Mouse (Mus musculus) liver, postnatal 0 days (tissue): Measurements from ENCODE around the gene Slc12a9. TPM values are rescaled to one million over a fixed set of nuclear protein-coding genes. Genes with fewer than 3 reads are reported as not detected.
A peak's percentile ranks its signal among the peaks of the same experiment; 100 is the strongest.

ENCODE experiments used
- ATAC-seq: fragments of 200-750 bp; cut with Nextera tagmentation; 2 replicates; pipeline ENCODE4 v1.8.0; 2017; ENCODE audit warnings: mild to moderate bottlenecking, moderate library complexity
- DNase-seq: peaks from one replicate; pipeline ENCODE4 v3.0.0-alpha.2; 2016
- H3K27ac ChIP-seq: fragments of 300-500 bp; sonication (generic); 2 replicates; pipeline ENCODE4 v1.5.1; 2014; ENCODE audit warnings: antibody characterized with exemption, moderate library complexity, mild to moderate bottlenecking, low read depth
- H3K27me3 ChIP-seq: fragments of 300-500 bp; sonication (generic); 2 replicates; pipeline ENCODE4 v1.6.1; 2014; ENCODE audit warnings: low read length, control low read depth, mixed read lengths; ENCODE audit not compliant: insufficient read depth
- H3K36me3 ChIP-seq: fragments of 300-500 bp; sonication (generic); replicated peaks from 2 replicates; pipeline ENCODE4 v1.6.1; 2014; ENCODE audit warnings: mild to moderate bottlenecking, control low read depth, low read length, moderate library complexity, mixed read lengths; ENCODE audit not compliant: insufficient read depth
- H3K4me1 ChIP-seq: fragments of 300-500 bp; sonication (generic); 2 replicates; pipeline ENCODE4 v1.6.1; 2014; ENCODE audit warnings: antibody characterized with exemption, mild to moderate bottlenecking, control low read depth; ENCODE audit not compliant: insufficient read depth
- H3K4me2 ChIP-seq: fragments of 300-500 bp; sonication (generic); 2 replicates; pipeline ENCODE4 v1.6.1; 2014; ENCODE audit warnings: low read depth, mild to moderate bottlenecking, low read length, moderate library complexity, mixed read lengths
- H3K4me3 ChIP-seq: fragments of 300-500 bp; sonication (generic); 2 replicates; pipeline ENCODE4 v1.5.1; 2014; ENCODE audit warnings: low read depth, low read length
- H3K9ac ChIP-seq: fragments of 300-500 bp; sonication (generic); replicated peaks from 2 replicates; pipeline ENCODE4 v1.6.1; 2014; ENCODE audit warnings: mild to moderate bottlenecking, moderate library complexity
- H3K9me3 ChIP-seq: fragments of 300-500 bp; sonication (generic); 2 replicates; pipeline ENCODE4 v1.6.1; 2016; ENCODE audit warnings: mild to moderate bottlenecking, control low read depth, low read length, mixed read lengths
- CTCF ChIP-seq: sonication (generic); IDR thresholded peaks from 2 replicates; pipeline ENCODE4 v1.5.1; 2016; ENCODE audit warnings: antibody characterized with exemption, low read depth
- EP300 ChIP-seq: IDR thresholded peaks from 2 replicates; pipeline ENCODE4 v1.6.1; 2016; ENCODE audit warnings: antibody characterized with exemption, low read depth, mild to moderate bottlenecking
- WGBS: fragments of 180-500 bp; shearing (Covaris S2); extraction: QIAGEN DNeasy Blood & Tissue Kit; methylation state at CpG from one replicate; pipeline ENCODE4 v1.1.7; 2014; ENCODE audit not compliant: insufficient replicate concordance; 5-methylcytosine and 5-hydroxymethylcytosine counted together
- polyA plus RNA-seq: library from polyadenylated mRNA; unstranded; fragments of >200 nt; fragmentation: Nextera tagmentation; extraction: Ambion mirVana; gene quantifications from 2 replicates; pipeline ENCODE4 v1.2.1, GENCODE M21; 2015

Gene Slc12a9
- polyA plus RNA-seq, 1 experiment from 2014 or later = 3.2 TPM

DNA sequence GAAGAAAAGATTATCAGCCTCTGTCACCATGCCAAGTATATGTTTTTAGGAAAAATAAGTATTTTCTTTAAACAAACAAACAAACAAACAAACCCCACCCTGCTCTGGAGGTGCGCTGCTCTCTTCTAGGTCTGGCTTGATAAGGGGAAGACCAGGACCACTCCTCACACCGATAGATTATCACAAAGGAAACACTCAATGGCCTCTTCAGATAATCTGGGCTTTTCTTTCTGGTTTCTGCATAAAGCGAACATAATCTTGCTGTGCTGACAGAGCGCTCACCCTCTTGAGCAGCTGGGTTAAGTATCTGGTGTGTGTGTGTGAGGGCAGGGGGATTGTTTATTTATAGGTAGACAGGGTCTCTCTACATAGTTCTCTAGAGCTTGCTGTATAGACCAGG, 29.8 kb downstream of the Slc12a9 start:
- peaks cover 24% of the 10 kb centered on the region for H3K4me1 ChIP-seq
- H3K36me3 ChIP-seq = peaks cover 65% of the 10 kb centered on the region
- no peak overlapping the region for H3K27ac ChIP-seq
- 46% methylated on average over 4 of the region's 4 CpGs for WGBS
- H3K27me3 ChIP-seq = no peaks in the 10 kb centered on the region
- no peak for TF ChIP-seq EP300
- no peak for TF ChIP-seq CTCF
- H3K9ac ChIP-seq = no peak overlapping the region
- ATAC-seq (no peak), DNase-seq (no peak)
- H3K9me3 ChIP-seq = no peaks in the 10 kb centered on the region
- H3K4me3 ChIP-seq = no peak overlapping the region
- no peak overlapping the region for H3K4me2 ChIP-seq

- ATAC-seq = peak; percentile 29; the same call in 1 of the 2 replicates
- H3K27ac ChIP-seq = no peak overlapping the region
- no peak overlapping the region for H3K4me3 ChIP-seq
- TF ChIP-seq CTCF (no peak), EP300 (no peak)
- no peak overlapping the region for H3K4me2 ChIP-seq
- peaks cover 17% of the 10 kb centered on the region for H3K4me1 ChIP-seq
- peak; percentile 51 for DNase-seq
- H3K9me3 ChIP-seq = no peaks in the 10 kb centered on the region
- no peak overlapping the region for H3K9ac ChIP-seq
- peaks cover 89% of the 10 kb centered on the region for H3K36me3 ChIP-seq
- WGBS = 77% methylated on average over 16 of the region's 21 CpGs
- H3K27me3 ChIP-seq = no peaks in the 10 kb centered on the region
These were observed 32.1 kb downstream of the Slc12a9 start for GRCm38 (mm10) chr5:137301253-137301652.

DNA sequence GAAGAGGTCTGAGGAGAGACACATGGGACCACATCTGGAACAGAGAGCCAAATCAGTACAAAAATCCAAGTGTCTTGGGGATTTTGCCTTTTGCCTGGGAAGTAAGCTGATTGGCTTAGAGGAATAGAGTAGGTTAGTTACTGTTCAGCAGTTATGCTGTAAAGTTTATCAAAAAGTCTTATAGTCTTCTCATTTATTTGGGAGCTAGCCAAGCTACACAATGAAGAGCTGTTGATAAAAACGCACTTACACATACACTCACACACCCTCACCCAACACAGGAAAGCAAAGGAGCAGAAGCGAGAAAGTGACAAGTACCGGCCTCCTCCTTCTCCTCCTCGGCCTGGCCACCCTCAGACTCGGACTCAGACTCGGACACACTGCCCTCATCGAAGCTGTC, 34.2 kb downstream of the Slc12a9 start:
- H3K4me3 ChIP-seq = no peak overlapping the region
- DNase-seq (no peak), ATAC-seq (no peak)
- no peak overlapping the region for H3K9ac ChIP-seq
- peaks cover 7% of the 10 kb centered on the region for H3K4me1 ChIP-seq
- H3K4me2 ChIP-seq = no peak overlapping the region
- H3K27me3 ChIP-seq = no peaks in the 10 kb centered on the region
- no peaks in the 10 kb centered on the region for H3K9me3 ChIP-seq
- H3K27ac ChIP-seq = no peak overlapping the region
- WGBS = 68% methylated on average over 7 of the region's 7 CpGs
- no peak for TF ChIP-seq CTCF
- no peak for TF ChIP-seq EP300
- peaks cover 90% of the 10 kb centered on the region for H3K36me3 ChIP-seq

DNA sequence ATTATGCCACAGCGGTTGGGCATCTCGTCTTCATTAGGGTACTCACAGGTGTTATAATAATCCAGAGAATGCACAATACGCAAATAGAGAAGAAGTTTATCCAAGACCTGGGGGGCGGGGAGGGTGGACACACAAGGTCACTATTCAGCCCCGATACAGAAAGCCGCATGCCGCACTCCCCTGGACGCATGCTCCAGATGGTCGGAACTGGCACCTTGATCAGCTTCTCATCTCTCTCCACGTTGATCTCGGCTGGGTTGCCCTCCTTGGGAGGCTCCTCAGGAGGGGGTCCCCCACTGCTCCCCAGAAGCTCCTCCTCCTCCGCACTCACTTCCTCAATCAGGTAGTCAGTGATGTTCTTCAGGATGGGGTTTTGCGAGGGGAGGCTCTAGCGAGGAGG, 36.3 kb downstream of the Slc12a9 start:
- Histone ChIP-seq H3K27ac (no peak overlapping the region), H3K9ac (no peak overlapping the region), H3K9me3 (no peaks in the 10 kb centered on the region), H3K4me2 (no peak overlapping the region), H3K4me1 (peaks cover 21% of the 10 kb centered on the region), H3K36me3 (peaks cover 69% of the 10 kb centered on the region), H3K4me3 (no peak overlapping the region), H3K27me3 (no peaks in the 10 kb centered on the region)
- TF ChIP-seq CTCF (no peak), EP300 (no peak)
- ATAC-seq (no peak), DNase-seq (no peak)
- WGBS = 91% methylated on average over 14 of the region's 14 CpGs

DNA sequence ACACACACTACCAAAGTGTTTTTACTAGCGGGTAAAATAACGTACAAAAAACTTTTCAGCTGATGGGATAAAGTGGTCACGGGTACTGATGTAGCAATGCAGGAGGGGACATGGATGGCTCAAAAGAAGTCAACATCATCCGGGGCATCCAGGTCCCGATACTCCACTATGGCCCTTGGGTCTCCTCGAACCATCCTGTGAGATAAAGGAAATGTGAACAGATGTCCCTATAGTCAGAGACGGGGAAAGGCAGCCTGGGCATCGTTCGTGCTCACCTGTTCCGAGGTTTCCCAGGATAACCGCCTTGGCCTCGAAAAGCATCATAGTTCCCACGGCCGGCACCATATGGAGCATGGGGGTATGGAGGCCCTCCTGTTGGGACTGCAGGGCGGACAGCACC, 37.7 kb downstream of the Slc12a9 start:
- H3K27me3 ChIP-seq = no peaks in the 10 kb centered on the region
- DNase-seq = no peak
- 92% methylated on average over 15 of the region's 15 CpGs for WGBS
- 0 out of 2 replicates have a peak overlapping the region, but pooled peaks have one; percentile 99 for H3K4me2 ChIP-seq
- H3K9me3 ChIP-seq = no peaks in the 10 kb centered on the region
- no peak for ATAC-seq
- no peak overlapping the region for H3K4me3 ChIP-seq
- no peak overlapping the region for H3K27ac ChIP-seq
- peaks cover 26% of the 10 kb centered on the region for H3K4me1 ChIP-seq
- TF ChIP-seq EP300 (no peak), CTCF (no peak)
- H3K36me3 ChIP-seq = peaks cover 55% of the 10 kb centered on the region
- H3K9ac ChIP-seq = no peak overlapping the region

DNA sequence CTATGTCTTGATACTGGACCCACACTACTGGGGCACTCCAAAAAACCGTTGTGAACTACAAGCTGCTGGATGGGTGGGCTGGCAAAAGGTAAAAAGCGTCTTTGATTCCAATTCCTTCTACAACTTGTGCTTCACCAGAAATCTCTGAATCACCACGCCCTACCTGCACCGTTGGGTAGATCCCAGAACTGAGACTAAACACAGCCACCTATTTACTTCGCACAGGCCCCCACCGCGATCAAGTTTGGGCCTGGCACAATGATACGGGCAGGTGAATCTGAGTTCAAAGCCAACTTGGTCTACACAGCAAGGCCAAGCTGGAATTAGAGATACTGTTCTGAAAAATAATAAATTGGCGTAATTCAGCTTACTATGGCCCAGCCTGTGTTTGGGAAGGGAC, 38.1 kb downstream of the Slc12a9 start:
- Histone ChIP-seq H3K27me3 (no peaks in the 10 kb centered on the region), H3K4me1 (peaks cover 26% of the 10 kb centered on the region), H3K36me3 (peaks cover 51% of the 10 kb centered on the region), H3K4me3 (peak overlapping the region; percentile 62), H3K27ac (peak overlapping the region; percentile 95), H3K4me2 (peak overlapping the region; percentile 99), H3K9ac (peak overlapping the region; percentile 81), H3K9me3 (no peaks in the 10 kb centered on the region)
- TF ChIP-seq CTCF (no peak), EP300 (no peak)
- WGBS = 67% methylated on average over 9 of the region's 9 CpGs
- ATAC-seq (no peak), DNase-seq (no peak)

- Histone ChIP-seq H3K27ac (peak overlapping the region; percentile 95), H3K9ac (peak overlapping the region; percentile 81), H3K4me2 (peak overlapping the region; percentile 99), H3K9me3 (no peaks in the 10 kb centered on the region), H3K27me3 (peaks cover 5% of the 10 kb centered on the region; the same call in 1 of the 2 replicates), H3K4me1 (peaks cover 29% of the 10 kb centered on the region), H3K36me3 (peaks cover 45% of the 10 kb centered on the region), H3K4me3 (peak overlapping the region; percentile 62)
- TF ChIP-seq CTCF (no peak), EP300 (no peak)
- ATAC-seq = peak; percentile 26
- WGBS = 16% methylated on average over 18 of the region's 18 CpGs
- DNase-seq = no peak
These were observed 38.7 kb downstream of the Slc12a9 start for GRCm38 (mm10) chr5:137294744-137295093.
